Mouse (Mus musculus) frontal cortex, postnatal 14 days (tissue): ENCODE results near the gene Dynlt1b.
"Not testable (repeated sequence)": the region's sequence is repeated elsewhere in the genome, so short reads cannot be mapped to it uniquely, and the experiment has no call there.

Experiments used
- DNase-seq, 2 experiments: peaks; one replicate each; pipeline ENCODE4 v3.0.0; 2022; ENCODE audit warnings: low spot score in 2 of 2

The Dynlt1b gene

GRCm38 (mm10) chr17:6461083-6461595 lies 31.2 kb downstream of the Dynlt1b start:
- not testable (repeated sequence) for DNase-seq

GRCm38 (mm10) chr17:6465735-6466134 lies 35.8 kb downstream of the Dynlt1b start:
- DNase-seq, result not testable (repeated sequence)

GRCm38 (mm10) chr17:6467638-6468461 lies 37.9 kb downstream of the Dynlt1b start:
- DNase-seq, result not testable (repeated sequence)

- not testable (repeated sequence) for DNase-seq
Measured at GRCm38 (mm10) chr17:6470031-6470430, 40.1 kb downstream of the Dynlt1b start.

- DNase-seq, result not testable (repeated sequence)
Measured at GRCm38 (mm10) chr17:6470671-6471070, 40.8 kb downstream of the Dynlt1b start.

- not testable (repeated sequence) for DNase-seq
Measured at GRCm38 (mm10) chr17:6475270-6475669, 45.4 kb downstream of the Dynlt1b start.

- not testable (repeated sequence) for DNase-seq
Measured at GRCm38 (mm10) chr17:6475913-6476312, 46.0 kb downstream of the Dynlt1b start.

- not testable (repeated sequence) for DNase-seq
Measured at GRCm38 (mm10) chr17:6476495-6476947, 46.6 kb downstream of the Dynlt1b start.

- DNase-seq, result not testable (repeated sequence)
Measured at GRCm38 (mm10) chr17:6477026-6477425, 47.1 kb downstream of the Dynlt1b start.

- not testable (repeated sequence) for DNase-seq
Measured at GRCm38 (mm10) chr17:6480855-6481589, 51.1 kb downstream of the Dynlt1b start.

- DNase-seq, result not testable (repeated sequence)
Measured at GRCm38 (mm10) chr17:6481590-6481963, 51.7 kb downstream of the Dynlt1b start.

GRCm38 (mm10) chr17:6482248-6482647 lies 52.3 kb downstream of the Dynlt1b start:
- DNase-seq, result not testable (repeated sequence)
